Mouse (Mus musculus) kidney, adult 9 months (tissue): ENCODE data around the gene Cacna2d4.

ENCODE experiments used
- DNase-seq: peaks from one replicate; pipeline ENCODE4 v3.0.0; 2022

Cacna2d4 gene

GRCm38 (mm10) chr6:119224451-119225195 lies 11.7 kb upstream of the Cacna2d4 start:
- DNase-seq: no peak

- no peak for DNase-seq
Observed at GRCm38 (mm10) chr6:119225226-119225625, 11.1 kb upstream of the Cacna2d4 start.

GRCm38 (mm10) chr6:119225731-119226130 lies 10.6 kb upstream of the Cacna2d4 start:
- no peak for DNase-seq

- no peak for DNase-seq
Observed at GRCm38 (mm10) chr6:119227001-119227400, 9.3 kb upstream of the Cacna2d4 start.

- DNase-seq: no peak
Observed at GRCm38 (mm10) chr6:119228861-119229603, 7.3 kb upstream of the Cacna2d4 start.

- DNase-seq: no peak
Observed at GRCm38 (mm10) chr6:119233066-119233465, 3.3 kb upstream of the Cacna2d4 start.

- no peak for DNase-seq
Observed at GRCm38 (mm10) chr6:119235441-119235840, 885 bp upstream of the Cacna2d4 start.

- no peak for DNase-seq
Observed at GRCm38 (mm10) chr6:119237427-119237989, 1.2 kb downstream of the Cacna2d4 start.

- no peak for DNase-seq
Observed at GRCm38 (mm10) chr6:119239341-119240005, 3.1 kb downstream of the Cacna2d4 start.

GRCm38 (mm10) chr6:119240256-119240655 lies 3.9 kb downstream of the Cacna2d4 start:
- no peak for DNase-seq

GRCm38 (mm10) chr6:119240871-119241705 lies 4.8 kb downstream of the Cacna2d4 start:
- DNase-seq: no peak

- DNase-seq: no peak
Observed at GRCm38 (mm10) chr6:119246082-119246481, 9.8 kb downstream of the Cacna2d4 start.

GRCm38 (mm10) chr6:119248578-119248977 lies 12.3 kb downstream of the Cacna2d4 start:
- no peak for DNase-seq

- no peak for DNase-seq
Observed at GRCm38 (mm10) chr6:119249726-119250125, 13.4 kb downstream of the Cacna2d4 start.

GRCm38 (mm10) chr6:119251704-119252103 lies 15.4 kb downstream of the Cacna2d4 start:
- no peak for DNase-seq

- DNase-seq: no peak
Observed at GRCm38 (mm10) chr6:119276713-119277112, 40.4 kb downstream of the Cacna2d4 start.

- no peak for DNase-seq
Observed at GRCm38 (mm10) chr6:119280761-119281160, 44.4 kb downstream of the Cacna2d4 start.

GRCm38 (mm10) chr6:119301310-119301709 lies 65.0 kb downstream of the Cacna2d4 start:
- DNase-seq: no peak

GRCm38 (mm10) chr6:119303331-119303730 lies 67.0 kb downstream of the Cacna2d4 start:
- DNase-seq: no peak

- no peak for DNase-seq
Observed at GRCm38 (mm10) chr6:119307867-119308413, 71.6 kb downstream of the Cacna2d4 start.

- no peak for DNase-seq
Observed at GRCm38 (mm10) chr6:119310176-119310575, 73.8 kb downstream of the Cacna2d4 start.

GRCm38 (mm10) chr6:119312381-119312780 lies 76.1 kb downstream of the Cacna2d4 start:
- DNase-seq: no peak
